Mouse (Mus musculus) spleen, postnatal 14 days (tissue): ENCODE measurements around the gene Gm10309.

Experiments
- DNase-seq, 2 experiments: peaks; one replicate each; pipeline ENCODE4 v3.0.0; 2021 to 2022; ENCODE audit warnings: low spot score in 2 of 2

Gm10309 gene

DNA sequence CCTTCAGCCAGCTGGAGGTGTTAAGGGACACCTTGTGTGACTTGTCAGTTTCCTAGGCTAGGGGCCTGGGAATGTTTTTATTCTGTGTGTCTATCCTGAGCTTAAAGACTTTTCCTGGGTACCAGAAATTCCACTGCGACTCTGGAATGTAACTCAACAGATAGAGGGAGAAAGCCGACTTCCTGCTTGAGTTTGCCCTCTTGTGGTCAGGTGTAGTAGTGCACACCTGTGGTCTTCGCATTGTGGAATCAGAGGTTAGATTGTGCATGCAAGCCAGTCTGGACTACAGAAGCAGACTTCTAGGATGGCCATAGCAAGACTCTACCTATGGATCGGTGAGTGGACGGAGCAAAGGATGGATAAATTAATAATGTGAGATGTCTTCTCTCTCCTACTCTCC, 33.3 kb downstream of the Gm10309 start:
- peak in 1 of 2 experiments; percentile 43 for DNase-seq

DNA sequence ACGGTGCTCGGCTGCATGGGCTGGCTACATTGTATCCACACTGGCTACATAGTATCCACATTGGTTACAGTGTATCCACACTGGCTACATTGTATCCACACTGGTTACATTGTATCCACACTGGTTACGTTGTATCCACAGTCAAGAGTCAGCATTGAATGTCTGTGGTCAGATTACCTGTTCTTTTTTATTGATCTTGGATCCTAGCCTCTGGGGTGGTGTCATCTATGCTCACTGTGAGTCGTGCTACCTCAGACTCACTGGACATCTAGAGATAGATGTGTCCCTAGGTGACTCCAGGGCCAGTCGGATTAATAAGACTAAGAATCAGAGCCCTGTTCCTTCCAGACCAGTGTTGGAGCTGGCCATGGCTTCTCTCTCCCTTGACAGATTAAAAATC, 34.9 kb downstream of the Gm10309 start:
- DNase-seq = no peak

DNA sequence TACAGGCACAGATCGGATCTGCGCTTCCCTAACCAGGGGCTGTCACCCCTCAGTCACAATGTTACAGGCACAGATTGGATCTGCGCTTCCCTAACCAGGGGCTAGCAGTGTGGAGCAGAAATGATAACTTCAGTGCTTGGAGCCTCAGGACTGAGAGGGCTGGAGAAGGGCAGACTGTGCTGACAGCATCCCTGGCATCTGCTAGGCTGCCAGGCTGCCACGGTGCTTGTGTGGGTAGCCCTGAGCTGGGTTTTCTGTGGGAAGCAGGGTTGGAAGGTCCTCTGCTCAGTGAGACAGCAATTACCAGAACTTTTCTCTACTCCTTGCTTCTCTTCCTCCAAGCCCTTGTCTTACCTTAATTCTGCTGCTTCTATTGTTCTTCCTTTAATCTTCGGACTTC, 37.1 kb downstream of the Gm10309 start:
- no peak for DNase-seq

- DNase-seq = no peak
Observed at GRCm38 (mm10) chr17:86467291-86467898, 37.6 kb downstream of the Gm10309 start.

DNA sequence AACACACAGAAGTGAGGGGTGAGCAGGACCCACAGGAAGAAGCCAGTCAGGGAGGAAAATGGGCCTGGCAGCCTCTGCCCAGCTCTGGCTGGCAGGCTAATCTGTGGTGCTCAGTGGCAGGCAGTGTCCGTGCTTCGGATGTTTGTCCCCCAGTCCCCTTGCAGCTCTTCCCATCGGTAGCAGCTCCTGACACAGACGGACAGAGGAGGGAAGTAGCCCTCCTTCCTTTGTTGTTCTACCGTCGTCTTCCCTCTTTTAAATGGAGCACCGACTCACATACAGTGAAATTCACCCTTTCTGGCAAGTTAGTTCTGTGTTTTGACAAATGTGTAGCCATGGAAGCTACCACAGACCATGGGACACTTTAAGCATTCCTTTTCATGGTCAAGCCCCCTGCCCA, 38.2 kb downstream of the Gm10309 start:
- no peak for DNase-seq

GRCm38 (mm10) chr17:86466412-86466811, 38.6 kb downstream of the Gm10309 start:
- no peak for DNase-seq

DNA sequence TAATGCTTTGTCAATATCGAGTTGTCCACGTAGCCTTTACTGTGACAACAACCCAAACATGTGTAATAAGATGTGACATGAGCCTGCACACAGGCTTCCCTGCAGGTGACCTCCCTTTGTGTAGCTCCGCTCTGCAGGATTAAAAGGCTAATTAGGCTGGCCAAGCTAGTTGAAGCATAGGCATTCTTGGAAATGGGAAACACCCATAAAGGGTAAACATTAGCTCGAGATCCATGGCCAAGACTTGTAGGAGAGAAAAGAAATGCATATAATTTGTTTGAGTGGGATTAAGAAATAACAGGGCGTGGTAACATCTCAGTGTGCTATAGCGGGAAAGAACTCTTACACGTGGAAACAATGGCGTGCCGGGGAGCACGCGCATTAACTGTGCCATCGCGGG, 39.2 kb downstream of the Gm10309 start:
- DNase-seq = no peak

DNA sequence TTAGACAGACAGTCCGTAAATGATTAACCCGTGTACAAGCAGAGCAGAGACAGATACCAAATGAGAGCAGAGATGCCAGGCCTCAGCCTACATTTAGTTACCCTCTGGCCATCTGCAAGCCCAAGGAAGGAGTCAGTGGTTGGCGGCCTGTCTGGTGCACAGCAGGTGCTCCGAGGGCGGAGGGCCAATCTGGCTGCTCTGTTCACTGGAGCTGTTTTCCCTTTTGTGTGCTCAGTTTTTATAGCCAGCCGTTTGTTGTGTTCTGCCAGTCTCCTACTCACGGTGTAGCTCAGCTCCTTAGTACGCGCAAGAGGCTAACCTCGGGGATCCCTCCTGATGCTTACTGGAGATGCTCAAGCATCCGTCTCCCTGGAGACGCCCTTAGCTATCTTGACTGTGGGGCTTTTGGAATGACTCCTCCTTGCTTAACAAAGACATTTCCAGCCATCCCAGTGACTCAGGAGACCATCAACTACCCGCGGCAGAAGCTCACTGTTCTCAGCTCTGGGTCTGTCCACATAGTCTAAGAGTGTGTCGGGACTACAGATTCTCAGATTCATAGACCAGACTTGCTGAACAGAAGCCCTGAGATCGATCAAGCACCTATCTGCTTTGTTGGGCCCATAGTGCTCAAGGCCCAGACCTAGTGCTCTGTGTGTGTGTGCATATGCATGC, 40.2 kb downstream of the Gm10309 start:
- DNase-seq = no peak

- DNase-seq = no peak
Observed at GRCm38 (mm10) chr17:86464197-86464596, 40.8 kb downstream of the Gm10309 start.

DNA sequence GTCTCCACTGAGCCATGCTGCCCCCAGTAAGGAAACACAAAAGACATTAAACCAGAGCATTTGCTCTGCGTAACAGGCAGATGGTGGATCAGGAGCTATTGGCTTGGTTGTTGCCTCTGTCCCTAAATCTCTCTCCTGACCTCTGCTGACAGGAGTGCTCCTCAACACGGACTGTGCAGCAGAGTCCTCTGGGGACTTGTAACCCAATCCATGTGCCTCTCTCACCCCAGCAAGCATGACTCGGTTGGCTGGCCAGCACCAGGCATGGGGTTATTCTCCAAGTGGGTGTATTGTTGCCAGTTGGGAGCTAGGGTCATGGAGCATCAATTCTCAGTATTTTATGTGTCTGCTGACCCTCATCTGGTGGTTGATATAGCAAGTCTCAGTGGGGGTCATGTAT, 41.7 kb downstream of the Gm10309 start:
- DNase-seq = no peak

DNA sequence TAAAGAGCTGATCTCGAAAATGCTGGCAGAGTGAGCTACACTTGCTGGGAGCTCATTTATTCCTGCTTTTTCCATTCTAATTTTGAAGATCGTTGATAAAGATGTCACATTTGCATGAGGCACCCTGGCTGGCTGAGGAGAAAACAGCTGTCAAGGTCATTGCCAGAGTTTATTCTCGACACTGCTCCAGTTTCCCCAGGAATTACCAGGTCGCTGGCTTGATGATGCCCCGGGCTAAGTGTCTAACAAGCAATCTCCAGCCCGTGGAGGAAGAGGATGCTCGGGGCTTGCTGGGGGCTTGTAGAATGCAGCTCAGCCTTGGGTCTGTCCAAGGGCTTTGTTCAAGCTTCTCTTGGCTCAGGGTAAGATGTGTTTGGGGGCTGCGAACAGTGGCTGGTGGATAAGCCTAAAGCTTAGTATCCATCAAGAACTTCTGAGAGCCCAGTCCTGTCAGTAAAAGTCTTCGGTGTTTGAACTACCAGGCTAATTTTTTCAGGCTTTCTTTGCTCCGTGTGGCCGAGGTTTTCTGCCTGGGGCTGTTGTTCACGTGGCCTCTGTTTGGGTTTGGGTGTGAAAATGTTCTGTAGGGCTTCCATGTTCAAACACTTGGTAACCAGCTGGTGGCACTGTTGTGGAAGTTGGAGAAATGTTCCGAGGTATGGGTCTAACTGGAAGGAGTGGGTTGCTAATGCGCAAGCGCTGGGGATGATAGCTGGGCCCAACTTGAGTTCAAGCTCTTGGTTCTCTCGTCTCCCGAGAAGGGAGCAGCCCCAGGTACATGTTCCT, 44.2 kb downstream of the Gm10309 start:
- DNase-seq = no peak

DNA sequence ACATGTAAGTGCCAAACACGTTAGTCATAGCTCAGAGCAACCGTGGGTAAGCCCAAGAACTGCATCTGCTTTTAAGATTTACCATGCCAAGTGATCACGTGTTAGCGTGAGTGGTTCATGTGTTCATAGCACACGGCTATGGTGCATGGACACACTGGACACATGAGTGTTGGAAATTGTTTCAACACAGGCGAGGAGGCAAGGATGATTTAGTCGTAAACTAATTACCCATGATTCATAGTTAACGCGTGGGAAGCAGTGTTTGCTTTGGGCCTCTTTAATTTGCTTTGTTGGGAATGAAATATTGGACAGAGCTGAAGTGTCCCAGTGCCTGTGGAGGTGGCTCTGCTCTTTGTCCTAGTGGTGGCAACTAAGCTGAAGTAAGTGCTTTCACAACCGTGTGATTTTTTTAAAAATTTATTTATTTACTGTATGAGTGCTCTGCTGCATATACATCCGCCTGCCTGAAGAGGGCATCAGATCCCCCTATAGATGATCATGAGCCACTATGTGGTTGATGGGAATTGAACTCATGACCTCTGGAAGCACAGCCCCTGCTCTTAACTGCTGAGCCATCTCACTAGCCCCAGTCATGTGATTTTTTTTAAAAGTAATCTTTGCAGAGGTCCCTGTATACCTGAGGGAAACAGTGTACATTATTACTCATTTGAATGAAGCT, 46.6 kb downstream of the Gm10309 start:
- DNase-seq = no peak

DNA sequence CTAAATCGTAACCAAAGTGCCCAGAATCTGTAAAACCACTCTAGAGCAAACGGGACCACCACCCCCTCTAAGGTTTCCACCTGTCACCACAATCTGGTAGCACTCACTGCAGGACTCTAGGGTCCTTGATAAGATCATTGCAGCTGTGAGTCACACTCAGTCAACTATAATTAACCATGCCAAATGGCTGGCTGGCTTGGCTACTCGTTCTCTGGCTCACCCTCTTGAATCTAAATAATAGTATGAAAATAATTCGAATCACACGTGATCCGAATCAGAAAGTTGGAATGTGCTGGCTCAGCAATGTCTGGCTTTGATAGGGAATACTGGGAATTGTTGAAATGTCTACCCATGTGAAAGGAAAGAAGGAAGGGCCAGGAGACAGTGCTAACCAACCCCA, 48.5 kb downstream of the Gm10309 start:
- DNase-seq = no peak

DNA sequence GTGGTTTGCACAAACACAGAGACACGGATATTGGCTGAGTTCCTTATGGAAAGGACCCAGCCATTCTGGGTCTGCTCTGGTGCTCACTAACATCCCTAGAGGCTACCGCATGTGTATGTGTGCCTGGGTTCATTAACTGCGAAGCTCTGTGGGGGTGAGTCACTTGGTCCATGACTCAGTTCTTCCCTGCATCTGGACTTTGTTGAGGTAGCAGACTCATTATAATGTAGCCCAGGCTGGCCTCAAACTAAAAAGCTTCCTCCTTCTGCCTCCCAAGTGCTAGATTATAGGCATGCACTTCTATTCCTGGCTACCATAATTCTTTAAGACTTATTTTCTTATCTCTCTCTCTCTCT, 50.7 kb downstream of the Gm10309 start:
- DNase-seq = no peak

DNA sequence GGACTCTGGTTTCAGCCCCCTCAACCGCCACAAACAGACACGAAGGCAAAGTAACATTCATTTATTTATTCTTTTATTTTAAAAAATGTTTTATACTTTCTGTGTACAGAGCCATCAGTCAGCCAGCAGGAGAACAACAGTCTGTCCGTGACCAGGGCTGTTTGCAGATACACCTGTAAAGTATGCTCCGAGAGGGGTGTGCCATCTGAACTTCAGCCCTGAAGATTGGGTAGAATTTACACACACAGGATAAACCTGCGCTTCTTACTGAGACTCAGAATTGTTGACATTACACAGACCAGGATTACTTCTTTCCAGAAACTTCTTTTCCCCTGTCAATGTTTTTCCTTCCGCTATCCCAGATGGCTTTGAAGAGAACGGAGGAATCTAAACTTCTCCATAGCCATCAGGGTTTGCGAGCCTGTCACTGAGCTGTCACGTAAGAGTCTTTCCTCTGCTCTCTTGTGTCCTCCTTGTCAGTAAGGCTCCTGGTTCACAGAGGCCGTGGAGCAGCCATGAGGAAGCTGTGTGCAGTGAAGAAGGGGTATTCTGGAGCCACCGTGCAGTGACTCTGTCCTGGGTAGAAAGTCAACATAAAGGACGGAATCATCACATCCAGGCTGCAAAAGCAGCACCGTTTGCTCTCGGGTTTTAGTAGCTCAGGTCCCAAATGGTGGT, 51.2 kb downstream of the Gm10309 start:
- no peak for DNase-seq

- DNase-seq = no peak
Observed at GRCm38 (mm10) chr17:86452934-86453333, 52.1 kb downstream of the Gm10309 start.
